Mouse (Mus musculus): ENCODE measurements at regions not wholly inside any gene's neighbourhood (a gene's known extent, or its start where the extent isn't known, plus 50 kb on each side); places are given as distances from the start of the nearest gene placed in this dataset.

DNA sequence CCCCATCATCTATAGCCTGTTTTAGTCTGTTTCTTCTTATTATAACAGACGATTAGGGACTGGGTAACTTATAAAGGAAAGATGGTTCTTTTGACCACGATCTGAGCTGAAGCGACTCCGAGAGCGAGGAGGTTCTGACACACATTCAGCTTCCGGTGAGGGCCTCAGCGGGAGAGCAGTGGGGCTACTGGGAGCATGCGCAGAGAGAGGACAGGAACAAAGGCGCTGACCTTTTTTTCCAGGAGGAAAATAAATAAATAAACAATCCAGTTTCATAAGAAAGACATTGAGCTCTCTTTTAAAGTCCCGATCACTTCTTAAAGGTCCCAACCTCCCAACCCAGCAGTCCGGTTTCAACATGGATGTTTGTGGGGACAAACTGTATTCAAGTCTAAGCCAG is 230.6 kb downstream of the Dact1 start:
- TF ChIP-seq POLR2A (IDR thresholded peaks at IDR 0.05; ENCODE audit: control insufficient read depth, extremely low read depth, insufficient read depth, low read length, poor library complexity) (no peak), CTCF (IDR thresholded peaks at IDR 0.05; ENCODE audit: borderline replicate concordance, control insufficient read depth, extremely low read depth, insufficient read depth, low read length, poor library complexity) (no peak)
